Mouse (Mus musculus) limb, embryonic 14.5 days (tissue): ENCODE data around the gene Vegfa. TPM values are rescaled to one million over a fixed set of nuclear protein-coding genes. Genes with fewer than 3 reads are reported as not detected.

Experiments
- ATAC-seq: fragments of 200-750 bp; cut with Nextera tagmentation; 2 replicates; pipeline ENCODE4 v1.8.0; 2017; ENCODE audit warnings: low read depth, moderate number of reproducible peaks, moderate TSS enrichment; ENCODE audit not compliant: low FRiP score
- DNase-seq: peaks from one replicate; pipeline ENCODE4 v3.0.0-alpha.2; 2015; ENCODE audit warnings: low spot score
- H3K27ac ChIP-seq: fragments of 300-500 bp; sonication (generic); replicated peaks from 2 replicates; pipeline ENCODE4 v1.5.1; 2014; ENCODE audit warnings: low read depth, mild to moderate bottlenecking, low read length, moderate library complexity, mixed read lengths
- H3K27me3 ChIP-seq: fragments of 300-500 bp; sonication (generic); 2 replicates; pipeline ENCODE4 v1.6.1; 2014; ENCODE audit warnings: low read length, mixed read lengths; ENCODE audit not compliant: control insufficient read depth, insufficient read depth
- H3K36me3 ChIP-seq: fragments of 300-500 bp; sonication (generic); 2 replicates; pipeline ENCODE4 v1.6.1; 2014; ENCODE audit warnings: mild to moderate bottlenecking, low read length, moderate library complexity, mixed read lengths; ENCODE audit not compliant: control insufficient read depth, insufficient read depth
- H3K4me1 ChIP-seq: fragments of 300-500 bp; sonication (generic); 2 replicates; pipeline ENCODE4 v1.6.1; 2014; ENCODE audit warnings: antibody characterized with exemption, low read length, mixed read lengths; ENCODE audit not compliant: control insufficient read depth, insufficient read depth
- H3K4me2 ChIP-seq: fragments of 300-500 bp; sonication (generic); replicated peaks from 2 replicates; pipeline ENCODE4 v1.6.1; 2014; ENCODE audit warnings: low read depth, mild to moderate bottlenecking, low read length, moderate library complexity; ENCODE audit not compliant: severe bottlenecking
- H3K4me3 ChIP-seq: fragments of 300-500 bp; sonication (generic); replicated peaks from 2 replicates; pipeline ENCODE4 v1.5.1; 2014; ENCODE audit warnings: low read length
- H3K9ac ChIP-seq: fragments of 300-500 bp; sonication (generic); 2 replicates; pipeline ENCODE4 v1.6.1; 2014; ENCODE audit warnings: mild to moderate bottlenecking, low read depth, low read length, moderate library complexity; ENCODE audit not compliant: severe bottlenecking
- H3K9me3 ChIP-seq: fragments of 300-500 bp; sonication (generic); 2 replicates; pipeline ENCODE4 v1.6.1; 2016; ENCODE audit warnings: low read length; ENCODE audit not compliant: control insufficient read depth
- POLR2A ChIP-seq: fragments of 200-500 bp; IDR thresholded peaks from 2 replicates; pipeline ENCODE4 v1.8.0; 2012; ENCODE audit warnings: inconsistent platforms, mild to moderate bottlenecking, moderate library complexity, borderline replicate concordance; ENCODE audit not compliant: insufficient read depth, insufficient read length; ENCODE audit errors: extremely low read depth
- WGBS: fragments of 180-500 bp; shearing (Covaris S2); extraction: QIAGEN DNeasy Blood & Tissue Kit; methylation state at CpG from one replicate; pipeline ENCODE4 v1.1.7; 2014; 5-methylcytosine and 5-hydroxymethylcytosine counted together
- polyA plus RNA-seq, 2 experiments: library from polyadenylated mRNA; depleted of rRNA in 1 of 2; stranded (reverse) in 1 of 2; unstranded in 1 of 2; fragments of >200 nt; fragmentation: Nextera tagmentation in 1 of 2; extraction: Ambion mirVana in 1 of 2; gene quantifications; 2 replicates each; pipeline versions ENCODE4 v1.2.1 to v1.2.3; 2012 to 2014

Gene Vegfa
- polyA plus RNA-seq, 2 experiments: 5.3 to 306 TPM

DNA sequence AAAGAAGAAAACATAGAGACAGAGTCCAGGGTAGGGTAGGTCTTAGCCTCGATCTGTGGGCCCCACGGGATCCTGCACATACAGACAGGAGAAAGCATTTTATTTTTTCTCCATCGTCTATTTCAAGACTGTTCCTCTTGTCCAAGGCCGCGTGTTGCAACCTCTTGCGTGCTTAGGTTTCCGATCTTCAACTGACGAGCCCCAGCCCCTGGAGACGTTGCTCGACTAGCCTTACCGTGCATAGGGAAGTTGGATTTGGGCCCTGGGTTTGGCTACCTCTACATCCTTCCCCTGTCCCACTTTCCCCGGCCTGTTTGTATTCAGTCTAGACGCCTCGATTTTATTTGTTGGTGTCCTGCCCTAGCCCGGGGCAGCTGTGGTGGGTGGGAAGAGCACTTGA, 18.6 kb downstream of the Vegfa start:
- H3K4me3 ChIP-seq: no peak overlapping the region
- H3K36me3 ChIP-seq: peaks cover 37% of the 10 kb centered on the region
- no peaks in the 10 kb centered on the region for H3K27me3 ChIP-seq
- DNase-seq (no peak), ATAC-seq (no peak)
- no peak overlapping the region for H3K9ac ChIP-seq
- no peaks in the 10 kb centered on the region for H3K9me3 ChIP-seq
- TF ChIP-seq POLR2A: no peak
- WGBS: 79% methylated on average over 15 of the region's 15 CpGs
- no peak overlapping the region for H3K27ac ChIP-seq
- H3K4me1 ChIP-seq: no peaks in the 10 kb centered on the region
- no peak overlapping the region for H3K4me2 ChIP-seq

DNA sequence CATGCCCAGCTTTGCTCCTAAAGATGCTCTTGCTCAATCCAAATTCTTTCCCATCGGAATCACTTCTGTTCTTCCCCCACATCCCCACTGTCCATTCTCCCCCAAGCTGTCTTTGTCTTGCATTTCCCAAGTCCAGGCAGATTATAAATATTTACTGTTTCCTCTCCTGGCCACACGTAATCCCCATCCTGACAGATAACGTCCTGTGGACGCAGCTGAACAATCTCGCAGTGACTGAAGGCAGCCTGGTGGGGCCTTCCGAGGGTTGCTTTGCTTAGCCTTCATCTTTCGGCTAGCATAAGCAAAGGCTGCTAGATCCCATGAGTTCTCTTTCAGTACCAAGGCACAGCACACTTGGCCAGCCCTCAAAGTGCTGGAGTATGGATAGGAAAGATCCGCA, 20.0 kb downstream of the Vegfa start:
- Histone ChIP-seq H3K4me1 (no peaks in the 10 kb centered on the region), H3K9ac (no peak overlapping the region), H3K27ac (no peak overlapping the region), H3K9me3 (no peaks in the 10 kb centered on the region), H3K36me3 (peaks cover 24% of the 10 kb centered on the region), H3K27me3 (no peaks in the 10 kb centered on the region), H3K4me2 (no peak overlapping the region), H3K4me3 (no peak overlapping the region)
- 74% methylated on average over 8 of the region's 8 CpGs for WGBS
- DNase-seq (no peak), ATAC-seq (no peak)
- TF ChIP-seq POLR2A: no peak

DNA sequence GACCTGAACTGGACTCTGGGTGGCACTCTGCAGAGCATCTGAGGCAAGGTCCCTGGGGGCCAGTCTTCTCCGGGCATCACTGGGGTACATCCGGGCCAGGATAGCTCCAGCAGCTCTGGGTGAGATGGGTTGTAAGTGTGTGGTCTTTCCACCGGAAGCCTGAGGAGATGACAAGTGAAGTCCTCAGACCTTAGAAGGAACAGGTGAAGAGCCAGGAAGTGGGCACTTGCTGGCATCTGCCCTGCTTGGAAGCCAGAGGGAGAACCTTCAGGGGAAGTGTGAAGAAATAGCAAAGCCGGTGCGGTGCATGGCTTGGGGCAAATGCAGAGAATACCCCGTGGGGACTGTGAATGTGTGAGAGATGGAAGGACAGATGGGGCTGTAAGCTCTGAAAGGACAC, 21.7 kb downstream of the Vegfa start:
- Histone ChIP-seq H3K4me3 (no peak overlapping the region), H3K36me3 (peaks cover 10% of the 10 kb centered on the region), H3K9me3 (no peaks in the 10 kb centered on the region), H3K27me3 (no peaks in the 10 kb centered on the region), H3K27ac (no peak overlapping the region), H3K9ac (no peak overlapping the region), H3K4me2 (no peak overlapping the region), H3K4me1 (no peaks in the 10 kb centered on the region)
- TF ChIP-seq POLR2A: no peak
- no peak for ATAC-seq
- 81% methylated on average over 6 of the region's 6 CpGs for WGBS
- no peak for DNase-seq

DNA sequence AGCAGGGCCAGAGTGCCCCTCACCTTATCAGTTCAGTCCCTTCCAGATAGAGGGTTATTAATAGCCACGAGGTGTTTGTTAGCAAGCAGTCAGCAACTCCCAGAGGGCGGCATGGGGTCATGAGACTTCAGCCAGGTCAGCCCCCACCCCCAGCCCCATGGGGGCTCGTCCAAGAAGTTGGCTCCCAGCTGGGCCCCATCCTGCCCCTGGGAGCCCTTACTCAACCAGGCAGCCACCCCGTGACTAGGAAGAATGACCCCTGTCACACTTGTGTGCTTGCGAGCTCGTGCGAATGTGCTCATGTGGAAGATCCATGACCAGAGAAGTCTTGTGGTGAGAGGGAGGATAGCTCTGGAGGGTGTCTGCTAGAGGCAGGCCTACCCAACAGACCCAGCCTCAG, 23.0 kb downstream of the Vegfa start:
- 57% methylated on average over 7 of the region's 7 CpGs for WGBS
- TF ChIP-seq POLR2A: no peak

DNA sequence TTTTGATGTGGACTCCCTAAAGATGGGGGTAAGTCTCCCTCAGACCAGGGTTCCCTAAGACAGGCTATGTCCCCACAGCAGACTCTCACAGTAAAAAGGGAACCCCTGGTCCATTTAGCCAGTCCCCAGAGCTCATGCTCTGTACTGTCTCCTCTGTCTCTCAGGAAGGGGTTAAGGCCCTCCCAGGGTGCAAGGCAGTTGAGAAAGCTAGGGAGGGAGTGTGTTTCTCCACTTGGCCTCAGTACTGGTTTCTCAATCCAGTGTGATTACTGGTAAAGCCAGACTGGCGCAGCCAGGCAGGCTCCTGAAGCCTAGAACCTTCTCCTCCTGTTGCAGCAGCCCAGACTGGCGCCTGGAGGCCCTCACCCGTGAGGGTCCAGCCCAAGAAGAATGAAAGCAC, 26.7 kb downstream of the Vegfa start:
- H3K4me1 ChIP-seq: no peaks in the 10 kb centered on the region
- no peak for ATAC-seq
- H3K36me3 ChIP-seq: no peaks in the 10 kb centered on the region
- H3K27me3 ChIP-seq: no peaks in the 10 kb centered on the region; the same call in 1 of the 2 replicates
- no peak for DNase-seq
- 68% methylated on average over 3 of the region's 3 CpGs for WGBS
- H3K27ac ChIP-seq: no peak overlapping the region
- no peaks in the 10 kb centered on the region for H3K9me3 ChIP-seq
- H3K4me2 ChIP-seq: no peak overlapping the region
- no peak for TF ChIP-seq POLR2A
- no peak overlapping the region for H3K4me3 ChIP-seq
- H3K9ac ChIP-seq: no peak overlapping the region

More for the DNA sequence above, 23.0 kb downstream of the Vegfa start:
- Histone ChIP-seq H3K4me1 (no peaks in the 10 kb centered on the region), H3K9ac (no peak overlapping the region), H3K27me3 (no peaks in the 10 kb centered on the region; the same call in 1 of the 2 replicates), H3K9me3 (no peaks in the 10 kb centered on the region), H3K4me2 (no peak overlapping the region), H3K27ac (no peak overlapping the region), H3K36me3 (no peaks in the 10 kb centered on the region), H3K4me3 (no peak overlapping the region)
- DNase-seq (no peak), ATAC-seq (no peak)

DNA sequence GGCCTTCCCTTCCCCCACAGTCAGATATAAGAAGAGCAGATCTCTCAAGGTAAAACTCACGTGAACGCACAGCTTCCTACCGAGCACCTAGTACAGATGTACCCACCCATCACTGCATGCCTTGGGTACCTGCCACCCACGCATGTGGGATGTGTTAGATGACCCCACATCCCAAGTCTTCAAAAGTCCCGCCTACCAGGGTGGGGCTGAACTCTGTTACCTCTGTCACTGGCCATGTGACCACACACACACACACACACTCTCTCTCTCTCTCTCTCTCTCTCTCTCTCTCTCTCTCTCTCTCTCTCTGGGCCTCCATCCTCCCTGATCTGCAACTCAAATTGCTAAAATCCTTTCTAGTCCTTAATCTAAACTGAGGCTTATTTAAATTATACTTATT, 27.7 kb downstream of the Vegfa start:
- ATAC-seq (no peak), DNase-seq (no peak)
- H3K4me1 ChIP-seq: no peaks in the 10 kb centered on the region
- H3K4me3 ChIP-seq: no peak overlapping the region
- WGBS: 72% methylated on average over 5 of the region's 5 CpGs
- H3K4me2 ChIP-seq: no peak overlapping the region
- no peak for TF ChIP-seq POLR2A
- H3K27me3 ChIP-seq: no peaks in the 10 kb centered on the region; the same call in 1 of the 2 replicates
- H3K27ac ChIP-seq: no peak overlapping the region
- H3K36me3 ChIP-seq: no peaks in the 10 kb centered on the region
- no peak overlapping the region for H3K9ac ChIP-seq
- no peaks in the 10 kb centered on the region for H3K9me3 ChIP-seq
